17 mouse cellular contexts compared by ENCODE assay signal in genomic region chr6:146732232-146732631, GRCm38 (mm10). TPM values are rescaled to one million over a fixed set of nuclear protein-coding genes. Genes with fewer than 3 reads are reported as not detected.
DNase-seq lines count a peak whose midpoint lies in the region; ATAC-seq and TF ChIP-seq lines count a peak whose summit lies in the region.
"Had no signal": no experiment of that assay in that cellular context is flagged by ENCODE, and none has a peak within 500 bp of the region (broad histone marks: within the 10 kb centered on the region; RNA-seq: fewer than 3 reads in every experiment).

No protein-coding gene starts in this region.

- H3K27ac ChIP-seq in heart, embryonic 16.5 days (ENCODE audit: low read length): peak overlapping the region; percentile 63
- no peak overlapping the region for H3K27ac ChIP-seq in heart, adult 2 months
- H3K27ac ChIP-seq in MEL (ENCODE audit: control insufficient read depth, low read depth, low read length): peak overlapping the region; percentile 28; the same call in 1 of the 2 replicates
- H3K27ac ChIP-seq in intestine, embryonic 16.5 days (ENCODE audit: low read length): no peak overlapping the region
- H3K27ac ChIP-seq in stomach, embryonic 15.5 days: peak overlapping the region; percentile 48; the same call in 1 of the 2 replicates
- H3K27ac ChIP-seq: embryonic facial prominence, embryonic 15.5 days; kidney, embryonic 15.5 days; neural tube, embryonic 12.5 days had no signal

- H3K4me2 ChIP-seq in heart, embryonic 16.5 days (ENCODE audit: low read depth, low read length): no peak overlapping the region
- H3K4me2 ChIP-seq in intestine, embryonic 16.5 days (ENCODE audit: low read depth, low read length): no peak overlapping the region
- no peak overlapping the region for H3K4me2 ChIP-seq in stomach, embryonic 15.5 days
- H3K4me2 ChIP-seq: embryonic facial prominence, embryonic 15.5 days; kidney, embryonic 15.5 days; liver, embryonic 11.5 days; midbrain, embryonic 11.5 days; neural tube, embryonic 12.5 days had no signal

- H3K36me3 ChIP-seq in heart, embryonic 16.5 days (ENCODE audit: control insufficient read depth, insufficient read depth): no peaks in the 10 kb centered on the region
- peaks cover 23% of the 10 kb centered on the region for H3K36me3 ChIP-seq in heart, adult 2 months (ENCODE audit: control insufficient read depth, insufficient read depth, low read length)
- peaks cover 0 to 26% of the 10 kb centered on the region in 2 experiments; a peak in 2 of 4 replicates for H3K36me3 ChIP-seq in MEL (ENCODE audit: control insufficient read depth in 1 of 2, insufficient read depth in 2 of 2, low read length in 2 of 2)
- H3K36me3 ChIP-seq in intestine, embryonic 16.5 days (ENCODE audit: control insufficient read depth, insufficient read depth, low read length): no peaks in the 10 kb centered on the region
- no peaks in the 10 kb centered on the region for H3K36me3 ChIP-seq in stomach, embryonic 15.5 days
- H3K36me3 ChIP-seq: embryonic facial prominence, embryonic 15.5 days; kidney, embryonic 15.5 days; neural tube, embryonic 12.5 days had no signal

- intact Hi-C loops in heart, adult 2 months (cut with DNase I): no loop called here

- H3K9ac ChIP-seq in heart, embryonic 16.5 days (ENCODE audit: low read length): no peak overlapping the region
- no peak overlapping the region for H3K9ac ChIP-seq in heart, adult 2 months (ENCODE audit: low read depth, low read length)
- no peak overlapping the region for H3K9ac ChIP-seq in MEL (ENCODE audit: control insufficient read depth, low read depth, low read length, poor library complexity, severe bottlenecking)
- H3K9ac ChIP-seq in intestine, embryonic 16.5 days (ENCODE audit: low read depth, low read length): no peak overlapping the region
- H3K9ac ChIP-seq in stomach, embryonic 15.5 days: no peak overlapping the region
- H3K9ac ChIP-seq: embryonic facial prominence, embryonic 15.5 days; kidney, embryonic 15.5 days; neural tube, embryonic 12.5 days had no signal

- 51% methylated on average over 3 of the region's 3 CpGs for WGBS in heart, embryonic 16.5 days
- 32% methylated on average over 3 of the region's 3 CpGs for WGBS in heart, adult 2 months
- WGBS in intestine, embryonic 16.5 days: 54% methylated on average over 3 of the region's 3 CpGs
- WGBS in stomach, embryonic 15.5 days: 39% methylated on average over 3 of the region's 3 CpGs

- no peak for TF ChIP-seq POLR2A in heart, adult 2 months (IDR thresholded peaks at IDR 0.05; ENCODE audit: insufficient read depth, low read depth, low read length)
- TF ChIP-seq POLR2A in MEL (IDR thresholded peaks at IDR 0.05; ENCODE audit: control insufficient read depth in 1 of 2, insufficient read depth in 1 of 2, low read depth in 1 of 2, low read length in 2 of 2, poor library complexity in 1 of 2): no peak

- no peak overlapping the region for H3K4me3 ChIP-seq in heart, embryonic 16.5 days (ENCODE audit: low read length)
- no peak overlapping the region for H3K4me3 ChIP-seq in heart, adult 2 months
- no peak overlapping the region for H3K4me3 ChIP-seq in MEL (ENCODE audit: control insufficient read depth in 1 of 2, insufficient read depth in 1 of 2, low read depth in 2 of 2, low read length in 2 of 2)
- no peak overlapping the region for H3K4me3 ChIP-seq in intestine, embryonic 16.5 days (ENCODE audit: low read length)
- H3K4me3 ChIP-seq in stomach, embryonic 15.5 days (replicated peaks): no peak overlapping the region
- H3K4me3 ChIP-seq: embryonic facial prominence, embryonic 15.5 days; kidney, embryonic 15.5 days; neural tube, embryonic 12.5 days had no signal

- no peak for TF ChIP-seq EP300 in heart, adult 2 months (IDR thresholded peaks at IDR 0.05; ENCODE audit: insufficient read depth, low read depth, low read length)
- TF ChIP-seq EP300 in MEL (IDR thresholded peaks at IDR 0.05; ENCODE audit: low read depth in 1 of 2, low read length in 2 of 2): peak; percentile 38 to 47; a peak in 3 of 4 replicates

- ATAC-seq in heart, embryonic 16.5 days (replicated peaks; ENCODE audit: extremely low read depth, insufficient read depth, low FRiP score): no peak
- ATAC-seq in intestine, embryonic 16.5 days: peak; percentile 9; the same call in 1 of the 2 replicates
- ATAC-seq in stomach, embryonic 15.5 days (ENCODE audit: insufficient read depth, low FRiP score, low read depth): no peak
- ATAC-seq: Patski had no signal

- no peaks in the 10 kb centered on the region for H3K27me3 ChIP-seq in heart, embryonic 16.5 days (ENCODE audit: control insufficient read depth, insufficient read depth, low read length)
- H3K27me3 ChIP-seq in heart, adult 2 months (ENCODE audit: control insufficient read depth, insufficient read depth, low read length): no peaks in the 10 kb centered on the region
- no peaks in the 10 kb centered on the region for H3K27me3 ChIP-seq in MEL (ENCODE audit: control insufficient read depth in 1 of 2, insufficient read depth in 2 of 2, low read length in 2 of 2)
- no peaks in the 10 kb centered on the region for H3K27me3 ChIP-seq in intestine, embryonic 16.5 days (replicated peaks; ENCODE audit: control insufficient read depth, insufficient read depth, low read length)
- no peaks in the 10 kb centered on the region for H3K27me3 ChIP-seq in stomach, embryonic 15.5 days (replicated peaks)
- H3K27me3 ChIP-seq: embryonic facial prominence, embryonic 15.5 days; kidney, embryonic 15.5 days; neural tube, embryonic 12.5 days; Patski had no signal

- no peaks in the 10 kb centered on the region for H3K9me3 ChIP-seq in heart, embryonic 16.5 days (replicated peaks; ENCODE audit: control insufficient read depth, low read length)
- H3K9me3 ChIP-seq in MEL (replicated peaks; ENCODE audit: insufficient read depth, low read length): no peaks in the 10 kb centered on the region
- no peaks in the 10 kb centered on the region for H3K9me3 ChIP-seq in intestine, embryonic 16.5 days (ENCODE audit: control insufficient read depth, low read length)
- no peaks in the 10 kb centered on the region for H3K9me3 ChIP-seq in stomach, embryonic 15.5 days
- H3K9me3 ChIP-seq: embryonic facial prominence, embryonic 15.5 days; kidney, embryonic 15.5 days; neural tube, embryonic 12.5 days had no signal

- TF ChIP-seq RAD21 in MEL (IDR thresholded peaks at IDR 0.05; ENCODE audit: low read depth, low read length): no peak

- peaks cover 38% of the 10 kb centered on the region for H3K4me1 ChIP-seq in heart, embryonic 16.5 days (ENCODE audit: control insufficient read depth, insufficient read depth, low read length)
- H3K4me1 ChIP-seq in heart, adult 2 months (ENCODE audit: control insufficient read depth, insufficient read depth, low read length): peaks cover 14% of the 10 kb centered on the region
- H3K4me1 ChIP-seq in MEL (ENCODE audit: control insufficient read depth in 1 of 2, insufficient read depth in 2 of 2, low read length in 2 of 2): peaks cover 12 to 18% of the 10 kb centered on the region in 2 experiments
- peaks cover 21% of the 10 kb centered on the region for H3K4me1 ChIP-seq in intestine, embryonic 16.5 days (ENCODE audit: control insufficient read depth, insufficient read depth, low read length)
- H3K4me1 ChIP-seq in stomach, embryonic 15.5 days: peaks cover 15% of the 10 kb centered on the region
- H3K4me1 ChIP-seq: kidney, embryonic 15.5 days had no signal

- DNase-seq in heart, adult 2 months: no peak
- peak; percentile 62 for DNase-seq in MEL (ENCODE audit: low read depth, low spot score)
- DNase-seq in adrenal gland, postnatal 36 days: no peak
- DNase-seq in urinary bladder, postnatal 14 days (ENCODE audit: low spot score): no peak
- DNase-seq: cerebellum, adult 11 months; embryo, embryonic 11 days; lung, adult 18-20 months; thymus, adult 2 months had no signal

- no peak for TF ChIP-seq CTCF in heart, adult 2 months (IDR thresholded peaks at IDR 0.05)
- peak in 1 of 3 experiments; percentile 1; a peak in 1 of 6 replicates for TF ChIP-seq CTCF in MEL (IDR thresholded peaks at IDR 0.05 in 2 of 3, conservative IDR thresholded peaks at IDR 0.05 in 1 of 3; ENCODE audit: control insufficient read depth in 1 of 3, insufficient read depth in 1 of 3, low read depth in 2 of 3, low read length in 3 of 3, poor library complexity in 1 of 3, severe bottlenecking in 1 of 3)

- H3K79me2 ChIP-seq in heart, adult 2 months (replicated peaks; ENCODE audit: control insufficient read depth, insufficient read depth, low read length): peaks cover 15% of the 10 kb centered on the region
- peaks cover 9% of the 10 kb centered on the region; the same call in 1 of the 2 replicates for H3K79me2 ChIP-seq in MEL (ENCODE audit: control insufficient read depth, insufficient read depth, low read length, poor library complexity)

TF ChIP-seq in MEL, 35 proteins besides CTCF, POLR2A, EP300 and RAD21:
- peak; percentile 73 for TF ChIP-seq RCOR1 (IDR thresholded peaks at IDR 0.05; ENCODE audit: low read depth, low read length)
- TF ChIP-seq GATA1 (IDR thresholded peaks at IDR 0.05; ENCODE audit: low read depth, low read length): peak; percentile 45
- TF ChIP-seq TCF12 (IDR thresholded peaks at IDR 0.05; ENCODE audit: low read depth, low read length): 0 out of 2 replicates have a peak, but pooled peaks have one; percentile 26
- TF ChIP-seq ETS1 (IDR thresholded peaks at IDR 0.05; ENCODE audit: low read depth, low read length): peak; percentile 55; the same call in 1 of the 2 replicates
- no peak for TF ChIP-seq CHD1 (IDR thresholded peaks at IDR 0.05; ENCODE audit: low read depth, low read length)
- TF ChIP-seq SMC3 (IDR thresholded peaks at IDR 0.05; ENCODE audit: low read depth, low read length): no peak; the same call in 1 of the 2 replicates
- no peak; the same call in 1 of the 2 replicates for TF ChIP-seq MXI1 (IDR thresholded peaks at IDR 0.05; ENCODE audit: low read depth, low read length)
- TF ChIP-seq TBP (IDR thresholded peaks at IDR 0.05; ENCODE audit: low read depth, low read length): no peak
- no peak for TF ChIP-seq GABPA (IDR thresholded peaks at IDR 0.05; ENCODE audit: low read depth, low read length)

RNA-seq across cellular contexts. Expression of gene Stk38l, which starts 7.4 kb away (rescaled TPM):
- polyA plus RNA-seq in heart, embryonic 16.5 days (2015; fragmentation: Nextera tagmentation; extraction: Ambion mirVana): 28.9 and 30.3 TPM in 2 replicates
- total RNA-seq in heart, adult 2 months (2021): 10 to 100 TPM; 13.9 to 14.4 TPM
- polyA plus RNA-seq in heart, adult 2 months (2012; rRNA removed): 3.1 and 8.0 TPM in 2 replicates
- 5.1 and 6.2 TPM in 2 replicates for total RNA-seq in MEL (2012; rRNA removed)
- polyA plus RNA-seq in MEL (2012; ENCODE audit: insufficient read depth in 1 of 2, insufficient read length in 2 of 2, low read depth in 1 of 2, low replicate concordance in 2 of 2, missing spikeins in 1 of 2): 1 to 10 TPM in 1 of 2 experiments, not detected in 1; 9.2 TPM
- polyA plus RNA-seq in intestine, embryonic 16.5 days (2015; fragmentation: Nextera tagmentation; extraction: Ambion mirVana): 17.1 and 17.9 TPM in 2 replicates
- 20.6 and 21.3 TPM in 2 replicates for polyA plus RNA-seq in stomach, embryonic 15.5 days (2015; fragmentation: Nextera tagmentation; extraction: Ambion mirVana)
- total RNA-seq in adrenal gland, postnatal 36 days (2021): 10 to 100 TPM; 17.7 to 22.4 TPM

Comparison
In these comparisons a context has a peak if more than half of its experiments do, and no peak if none do; other contexts are left out.
1. H3K27ac ChIP-seq: peak in heart, embryonic 16.5 days (single experiment), MEL (single experiment) and stomach, embryonic 15.5 days (single experiment); none in heart, adult 2 months (single experiment) and intestine, embryonic 16.5 days (single experiment).